In the genomic region with DNA sequence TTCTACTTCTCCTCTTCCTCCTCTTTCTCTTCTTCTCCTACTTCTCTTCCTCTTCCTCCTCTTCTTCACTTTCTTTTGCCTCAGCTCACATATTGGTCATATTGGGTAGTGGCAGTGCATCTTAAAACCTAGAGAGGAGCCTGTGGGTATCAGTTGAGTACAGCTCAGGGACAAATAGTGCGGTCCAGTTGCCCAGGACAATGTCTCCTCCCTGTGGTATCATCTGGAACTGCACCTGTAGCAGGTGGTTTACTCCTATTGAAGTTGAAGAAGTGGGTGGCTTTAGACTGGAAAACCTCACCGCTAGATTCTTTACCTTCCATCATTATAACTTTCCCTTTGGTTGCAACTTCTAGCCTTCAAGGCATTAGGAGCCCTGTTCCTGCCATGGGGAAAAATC, we compare ENCODE assay signal across 8 mouse cellular contexts. TPM values are rescaled to one million over a fixed set of nuclear protein-coding genes. Genes with fewer than 3 reads are reported as not detected.
A peak's percentile ranks its signal among the peaks of the same experiment; 100 is the strongest.
DNase-seq lines count a peak whose midpoint lies in the region; ATAC-seq and TF ChIP-seq lines count a peak whose summit lies in the region.
"Had no signal": no experiment of that assay in that cellular context is flagged by ENCODE, and none has a peak within 500 bp of the region (broad histone marks: within the 10 kb centered on the region; RNA-seq: fewer than 3 reads in every experiment).

No protein-coding gene starts in this region.

- H3K27me3 ChIP-seq in forebrain, embryonic 12.5 days, result no peaks in the 10 kb centered on the region
- H3K27me3 ChIP-seq in lung, postnatal 0 days (replicated peaks; ENCODE audit: insufficient read depth, low read length), result no peaks in the 10 kb centered on the region
- H3K27me3 ChIP-seq: neural tube, embryonic 13.5 days had no signal

- 56% methylated on average over 2 of the region's 2 CpGs for WGBS in forebrain, embryonic 12.5 days
- 51% methylated on average over 2 of the region's 2 CpGs for WGBS in lung, postnatal 0 days

- no peak overlapping the region for H3K4me2 ChIP-seq in forebrain, embryonic 12.5 days
- no peak overlapping the region for H3K4me2 ChIP-seq in lung, postnatal 0 days (replicated peaks; ENCODE audit: low read depth, low read length)
- H3K4me2 ChIP-seq: neural tube, embryonic 13.5 days had no signal

- H3K4me1 ChIP-seq in forebrain, embryonic 12.5 days, result no peaks in the 10 kb centered on the region
- no peaks in the 10 kb centered on the region for H3K4me1 ChIP-seq in lung, postnatal 0 days (ENCODE audit: insufficient read depth, low read depth, low read length)

- TF ChIP-seq EP300 in lung, postnatal 0 days (IDR thresholded peaks at IDR 0.05), result no peak

- DNase-seq in 3T3-L1 (ENCODE audit: low read depth, low spot score) (peak; percentile 77), 416B (ENCODE audit: low read depth) (peak; percentile 50)
- peak; percentile 85 for DNase-seq in brain, embryonic 14.5 days (ENCODE audit: low read depth)
- peak; percentile 82 for DNase-seq in kidney, postnatal 10 days
- DNase-seq in lung, postnatal 0 days (ENCODE audit: low spot score), result peak; percentile 39
- DNase-seq in skeletal muscle tissue, adult 2 months (ENCODE audit: low read depth, low spot score), result peak; percentile 27

- H3K4me3 ChIP-seq in forebrain, embryonic 12.5 days (replicated peaks), result no peak overlapping the region
- no peak overlapping the region for H3K4me3 ChIP-seq in lung, postnatal 0 days (ENCODE audit: low read depth, low read length)
- H3K4me3 ChIP-seq: neural tube, embryonic 13.5 days had no signal

- no peaks in the 10 kb centered on the region for H3K9me3 ChIP-seq in forebrain, embryonic 12.5 days
- no peaks in the 10 kb centered on the region for H3K9me3 ChIP-seq in lung, postnatal 0 days (ENCODE audit: low read length)
- H3K9me3 ChIP-seq: neural tube, embryonic 13.5 days had no signal

- 0 out of 2 replicates have a peak, but pooled peaks have one; percentile 46 for ATAC-seq in forebrain, embryonic 12.5 days (ENCODE audit: low FRiP score)
- no peak for ATAC-seq in lung, postnatal 0 days

- H3K36me3 ChIP-seq in forebrain, embryonic 12.5 days (replicated peaks), result peaks cover 58% of the 10 kb centered on the region
- no peaks in the 10 kb centered on the region for H3K36me3 ChIP-seq in lung, postnatal 0 days (ENCODE audit: insufficient read depth, low read length)

- TF ChIP-seq POLR2A in brain, embryonic 14.5 days (IDR thresholded peaks at IDR 0.05; ENCODE audit: borderline replicate concordance, extremely low read depth, insufficient read depth, insufficient read length, poor library complexity, severe bottlenecking), result no peak

- peak; percentile 88 for TF ChIP-seq CTCF in brain, embryonic 14.5 days (IDR thresholded peaks at IDR 0.05; ENCODE audit: borderline replicate concordance, extremely low read depth, insufficient read depth, insufficient read length)
- peak; percentile 88 for TF ChIP-seq CTCF in lung, postnatal 0 days (IDR thresholded peaks at IDR 0.05)

- H3K27ac ChIP-seq in forebrain, embryonic 12.5 days, result no peak overlapping the region
- H3K27ac ChIP-seq in lung, postnatal 0 days (ENCODE audit: low read length), result no peak overlapping the region
- H3K27ac ChIP-seq: neural tube, embryonic 13.5 days had no signal

- no peak overlapping the region for H3K9ac ChIP-seq in forebrain, embryonic 12.5 days
- H3K9ac ChIP-seq in lung, postnatal 0 days (replicated peaks; ENCODE audit: low read depth), result no peak overlapping the region
- H3K9ac ChIP-seq: neural tube, embryonic 13.5 days had no signal

RNA-seq across cellular contexts. Expression of gene Igsf9b, which starts 26.9 kb away (rescaled TPM):
- 5.9 and 11.6 TPM in 2 replicates for polyA plus RNA-seq in brain, embryonic 14.5 days (2012; rRNA removed)
- 9.9 and 10.2 TPM in 2 replicates for polyA plus RNA-seq in forebrain, embryonic 12.5 days (2016; fragmentation: Nextera tagmentation; extraction: Ambion mirVana)
- polyA plus RNA-seq in lung, postnatal 0 days (2015; fragmentation: Nextera tagmentation; extraction: Ambion mirVana), result 1.4 TPM in 2 replicates

Comparison
In these comparisons a context has a peak if more than half of its experiments do, and no peak if none do; other contexts are left out.
1. DNase-seq: peak in every context shown above with its lines; median percentile 85 in brain, embryonic 14.5 days; 82 in kidney, postnatal 10 days; 77 in 3T3-L1; 50 in 416B; 39 in lung, postnatal 0 days; 27 in skeletal muscle tissue, adult 2 months.